Mouse (Mus musculus): ENCODE results near the gene Alppl2.

DNA sequence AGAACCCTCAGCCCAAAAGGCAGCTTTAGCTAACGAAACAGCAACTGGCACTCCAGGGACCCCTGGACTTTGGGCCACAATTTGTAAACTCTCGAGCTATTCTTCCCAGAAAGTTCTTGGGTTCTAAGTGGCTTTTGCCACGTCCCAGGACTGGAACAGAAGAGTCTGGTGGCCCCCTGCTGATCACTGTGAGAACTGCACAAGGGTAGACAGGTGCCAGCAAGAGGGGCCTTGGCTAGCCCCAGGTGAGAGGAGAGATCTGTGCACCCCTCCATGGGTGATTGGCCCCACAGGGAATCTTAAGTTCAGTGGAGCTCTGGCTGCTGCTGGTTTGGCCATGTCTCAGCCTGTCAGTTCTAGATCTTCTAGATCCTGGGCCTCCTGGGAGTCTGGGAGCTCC lies 48.6 kb downstream of the Alppl2 start:
- TF ChIP-seq CTCF (IDR thresholded peaks at IDR 0.05; ENCODE audit: borderline replicate concordance, control insufficient read depth, extremely low read depth, insufficient read depth, low read length, poor library complexity) (peak; percentile 74), POLR2A (IDR thresholded peaks at IDR 0.05; ENCODE audit: control insufficient read depth, extremely low read depth, insufficient read depth, low read length, poor library complexity) (no peak)
